Mouse (Mus musculus): ENCODE measurements at regions not wholly inside any gene's neighbourhood (a gene's known extent, or its start where the extent isn't known, plus 50 kb on each side); places are given as distances from the start of the nearest gene placed in this dataset.

DNA sequence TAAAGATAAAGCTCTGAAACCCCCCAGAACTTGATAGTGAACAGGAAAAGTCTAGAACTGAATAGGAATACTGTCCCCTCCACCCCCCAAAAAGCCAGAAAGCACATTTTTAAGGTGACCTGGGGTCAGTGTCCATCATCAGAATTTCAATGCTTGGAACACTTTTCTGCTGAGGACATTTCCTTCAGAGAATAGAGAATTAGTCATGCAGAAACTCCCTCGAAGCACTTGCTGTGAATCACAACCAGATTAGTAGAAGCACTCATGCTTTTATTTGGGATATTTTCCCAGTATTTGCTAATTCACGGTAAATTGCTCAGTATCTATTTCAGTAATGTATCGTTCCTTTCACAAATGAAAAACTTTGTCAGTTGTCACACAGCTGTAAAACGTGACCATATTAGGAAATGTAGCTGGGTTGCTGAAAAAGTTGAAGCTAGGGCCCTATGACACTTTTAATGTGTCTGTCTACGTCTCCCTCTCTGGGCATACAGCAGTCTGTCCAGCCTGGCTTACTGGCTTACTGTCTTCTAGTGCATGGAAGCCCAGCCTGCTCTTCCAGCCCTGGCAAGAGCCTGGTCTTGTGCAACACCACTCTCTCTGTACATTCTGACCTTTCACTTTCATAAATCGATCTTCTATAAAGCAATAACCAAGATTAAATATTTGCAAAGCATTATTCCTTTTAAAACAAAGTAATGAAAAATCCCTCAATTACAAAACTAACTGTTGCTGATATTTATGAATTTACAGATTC, 213.1 kb upstream of the Mctp2 start:
- peak; percentile 90 for ATAC-seq
- no peaks in the 10 kb centered on the region for H3K27me3 ChIP-seq
- in situ Hi-C loops (cut with MboI; ENCODE audit: low pct_unique_long_range_greater_than_20kb) = loop anchor here (10.0 kb wide), 1 partner anchor 115 kb away; no protein-coding TSS in a partner anchor
- POLR2A ChIA-PET = interaction anchor here (1.0 kb wide), 1 partner anchor 14 kb away, joined by 3 read pairs; no protein-coding TSS in a partner anchor
- peak; percentile 68 for DNase-seq (ENCODE audit: low read depth, low spot score)
- CTCF ChIA-PET = interaction anchor here (1.0 to 2.6 kb wide), 5 partner anchors 9 to 13 kb away, joined by 3 to 10 read pairs (median 4); no protein-coding TSS in a partner anchor
- no peak for TF ChIP-seq CTCF (IDR thresholded peaks at IDR 0.05)

DNA sequence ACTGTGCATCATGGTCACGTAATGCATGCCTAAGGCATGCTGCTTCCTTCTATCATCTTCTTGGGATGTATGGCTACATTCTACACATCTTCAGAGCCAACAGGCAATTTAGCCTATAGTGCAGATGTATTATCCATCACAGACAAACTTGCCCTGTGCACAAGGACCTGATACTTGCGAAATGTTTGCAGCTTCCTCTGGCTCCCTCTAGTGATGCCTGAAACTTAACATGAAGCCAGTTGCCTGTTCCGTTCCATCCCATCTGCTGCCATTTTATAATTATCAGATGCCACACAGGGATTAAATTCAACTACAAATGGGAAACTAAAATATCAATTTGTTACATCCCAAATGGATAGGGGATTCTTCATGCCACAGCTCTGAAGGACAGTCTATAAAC, 222.5 kb upstream of the Mctp2 start:
- ATAC-seq = no peak
- in situ Hi-C loops (cut with MboI; ENCODE audit: low pct_unique_long_range_greater_than_20kb) = no loop called here
- DNase-seq (ENCODE audit: low read depth, low spot score) = no peak
- POLR2A ChIA-PET = no interaction called here
- no peaks in the 10 kb centered on the region for H3K27me3 ChIP-seq
- CTCF ChIA-PET = interaction anchor here (0.7 to 2.3 kb wide), 6 partner anchors 9 to 126 kb away, joined by 3 to 10 read pairs (median 3); no protein-coding TSS in a partner anchor
- TF ChIP-seq CTCF (IDR thresholded peaks at IDR 0.05) = peak; percentile 62

- ChIA-PET CTCF (interaction anchor here (1.1 to 1.5 kb wide), 2 partner anchors 9 to 22 kb away, joined by 3 read pairs; no protein-coding TSS in a partner anchor), POLR2A (no interaction called here)
Observed at GRCm38 (mm10) chr7:72538288-72538687, 231.9 kb upstream of the Mctp2 start.

GRCm38 (mm10) chr7:72539915-72540314, 233.5 kb upstream of the Mctp2 start:
- DNase-seq (ENCODE audit: low read depth, low spot score) (no peak), ATAC-seq (no peak)
- H3K27me3 ChIP-seq = no peaks in the 10 kb centered on the region
- in situ Hi-C loops (cut with MboI; ENCODE audit: low pct_unique_long_range_greater_than_20kb) = no loop called here
- POLR2A ChIA-PET = no interaction called here
- CTCF ChIA-PET = interaction anchor here (1.6 kb wide), 1 partner anchor 9 kb away, joined by 4 read pairs; no protein-coding TSS in a partner anchor
- no peak for TF ChIP-seq CTCF (IDR thresholded peaks at IDR 0.05)

More at GRCm38 (mm10) chr7:72538288-72538687, 231.9 kb upstream of the Mctp2 start:
- no peak for DNase-seq (ENCODE audit: low read depth, low spot score)
- in situ Hi-C loops (cut with MboI; ENCODE audit: low pct_unique_long_range_greater_than_20kb) = no loop called here
- no peak for TF ChIP-seq CTCF (IDR thresholded peaks at IDR 0.05)
- ATAC-seq = no peak
- H3K27me3 ChIP-seq = no peaks in the 10 kb centered on the region

GRCm38 (mm10) chr7:72541521-72542478, 235.4 kb upstream of the Mctp2 start:
- no peak for TF ChIP-seq CTCF (IDR thresholded peaks at IDR 0.05)
- no peak for ATAC-seq

DNA sequence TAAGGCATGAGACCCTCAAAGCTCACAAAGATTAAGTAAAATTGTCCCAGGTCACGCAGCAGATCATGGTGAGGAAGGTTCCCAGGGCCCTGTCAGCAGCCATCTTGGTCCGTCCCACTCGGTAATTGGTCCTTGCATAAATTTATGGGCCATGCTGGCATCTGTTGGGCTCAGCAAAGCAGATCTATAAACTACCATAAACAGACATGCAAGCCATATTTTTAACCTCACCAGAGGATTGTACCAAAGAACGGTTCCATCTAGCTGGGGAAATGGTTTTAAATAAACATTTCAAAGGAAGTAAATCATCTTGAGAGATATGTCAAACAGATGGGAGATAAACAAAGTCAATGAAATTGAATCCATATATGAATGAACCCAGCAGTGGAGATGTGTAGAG, 237.1 kb upstream of the Mctp2 start:
- DNase-seq (ENCODE audit: low read depth, low spot score) = no peak

More at GRCm38 (mm10) chr7:72541521-72542478, 235.4 kb upstream of the Mctp2 start:
- POLR2A ChIA-PET = no interaction called here
- in situ Hi-C loops (cut with MboI; ENCODE audit: low pct_unique_long_range_greater_than_20kb) = no loop called here
- no peak for DNase-seq (ENCODE audit: low read depth, low spot score)
- CTCF ChIA-PET = interaction anchor here (1.0 kb wide), 1 partner anchor 97 kb away, joined by 3 read pairs; no protein-coding TSS in a partner anchor
- no peaks in the 10 kb centered on the region for H3K27me3 ChIP-seq

GRCm38 (mm10) chr7:72543946-72544345, 237.5 kb upstream of the Mctp2 start:
- ATAC-seq (no peak), DNase-seq (ENCODE audit: low read depth, low spot score) (no peak)
- ChIA-PET CTCF (no interaction called here), POLR2A (no interaction called here)
- H3K27me3 ChIP-seq = no peaks in the 10 kb centered on the region
- in situ Hi-C loops (cut with MboI; ENCODE audit: low pct_unique_long_range_greater_than_20kb) = no loop called here
- no peak for TF ChIP-seq CTCF (IDR thresholded peaks at IDR 0.05)

More for the DNA sequence above, 237.1 kb upstream of the Mctp2 start:
- no peaks in the 10 kb centered on the region for H3K27me3 ChIP-seq
- no peak for ATAC-seq
- CTCF ChIA-PET = no interaction called here
- POLR2A ChIA-PET = no interaction called here
- in situ Hi-C loops (cut with MboI; ENCODE audit: low pct_unique_long_range_greater_than_20kb) = no loop called here
- no peak for TF ChIP-seq CTCF (IDR thresholded peaks at IDR 0.05)

DNA sequence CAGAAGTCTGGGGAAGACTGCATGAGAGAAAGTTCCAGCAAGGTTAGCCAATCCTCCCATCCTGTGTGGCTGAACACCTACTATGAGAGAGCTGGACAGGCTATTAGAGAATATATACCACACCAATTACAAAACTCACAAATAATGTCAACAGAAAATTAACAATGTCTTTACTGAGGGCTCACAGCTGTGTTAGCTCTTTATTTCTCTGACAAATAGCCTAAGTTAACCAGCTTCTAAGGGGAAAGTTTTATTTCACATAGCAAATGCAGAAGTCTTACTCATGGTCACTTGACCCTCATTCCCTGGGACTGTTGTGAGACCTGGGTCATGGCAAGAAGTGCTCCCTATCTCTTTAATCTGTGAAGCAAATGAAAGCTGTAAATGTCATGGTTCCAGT, 261.0 kb upstream of the Mctp2 start:
- CTCF ChIA-PET = interaction anchor here (1.2 kb wide), 1 partner anchor 18 kb away, joined by 3 read pairs; no protein-coding TSS in a partner anchor
- in situ Hi-C loops (cut with MboI; ENCODE audit: low pct_unique_long_range_greater_than_20kb) = no loop called here
- DNase-seq (ENCODE audit: low read depth, low spot score) (no peak), ATAC-seq (no peak)
- no peak for TF ChIP-seq CTCF (IDR thresholded peaks at IDR 0.05)
- POLR2A ChIA-PET = no interaction called here
- no peaks in the 10 kb centered on the region for H3K27me3 ChIP-seq

DNA sequence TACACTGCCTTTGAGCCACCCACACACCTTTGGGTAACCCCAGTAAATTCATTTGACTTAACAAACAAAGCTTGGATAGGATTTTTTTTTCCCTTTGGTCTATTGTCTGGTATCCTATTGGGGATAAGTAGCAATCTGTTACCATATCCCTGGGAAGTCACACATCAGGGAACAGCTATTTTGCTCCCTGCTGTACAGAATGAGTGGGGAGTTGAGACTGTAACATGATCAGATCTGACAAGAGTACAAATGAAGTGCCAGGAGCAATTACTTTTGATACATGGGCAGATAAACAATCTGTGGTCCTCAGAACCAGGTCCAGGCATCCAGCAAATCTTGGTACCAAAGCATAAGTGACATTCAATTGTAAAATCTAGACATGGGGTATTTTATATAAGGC, 262.8 kb upstream of the Mctp2 start:
- TF ChIP-seq CTCF (IDR thresholded peaks at IDR 0.05) = no peak
- in situ Hi-C loops (cut with MboI; ENCODE audit: low pct_unique_long_range_greater_than_20kb) = no loop called here
- ChIA-PET POLR2A (no interaction called here), CTCF (no interaction called here)
- DNase-seq (ENCODE audit: low read depth, low spot score) (no peak), ATAC-seq (no peak)
- no peaks in the 10 kb centered on the region for H3K27me3 ChIP-seq

GRCm38 (mm10) chr7:72574316-72574715, 267.9 kb upstream of the Mctp2 start:
- no peak for ATAC-seq
- no peak for DNase-seq (ENCODE audit: low read depth, low spot score)
- no peaks in the 10 kb centered on the region for H3K27me3 ChIP-seq
- CTCF ChIA-PET = interaction anchor here (1.9 kb wide), 1 partner anchor 10 kb away, joined by 4 read pairs; no protein-coding TSS in a partner anchor
- TF ChIP-seq CTCF (IDR thresholded peaks at IDR 0.05) = no peak
- in situ Hi-C loops (cut with MboI; ENCODE audit: low pct_unique_long_range_greater_than_20kb) = no loop called here
- POLR2A ChIA-PET = interaction anchor here (0.6 kb wide), 1 partner anchor 10 kb away, joined by 5 read pairs; no protein-coding TSS in a partner anchor

Measured in Patski (cell line).